Mouse (Mus musculus) frontal cortex, postnatal 14 days (tissue): ENCODE data around the gene Slc44a5.
"Not testable (repeated sequence)": the region's sequence is repeated elsewhere in the genome, so short reads cannot be mapped to it uniquely, and the experiment has no call there.

ENCODE experiments used
- DNase-seq, 2 experiments: peaks; one replicate each; pipeline ENCODE4 v3.0.0; 2022; ENCODE audit warnings: low spot score in 2 of 2

Gene Slc44a5

GRCm38 (mm10) chr3:154093745-154094322 lies 120.6 kb downstream of the Slc44a5 start:
- DNase-seq: no peak

- no peak for DNase-seq
Observed at GRCm38 (mm10) chr3:154101671-154102070, 128.4 kb downstream of the Slc44a5 start.

DNA sequence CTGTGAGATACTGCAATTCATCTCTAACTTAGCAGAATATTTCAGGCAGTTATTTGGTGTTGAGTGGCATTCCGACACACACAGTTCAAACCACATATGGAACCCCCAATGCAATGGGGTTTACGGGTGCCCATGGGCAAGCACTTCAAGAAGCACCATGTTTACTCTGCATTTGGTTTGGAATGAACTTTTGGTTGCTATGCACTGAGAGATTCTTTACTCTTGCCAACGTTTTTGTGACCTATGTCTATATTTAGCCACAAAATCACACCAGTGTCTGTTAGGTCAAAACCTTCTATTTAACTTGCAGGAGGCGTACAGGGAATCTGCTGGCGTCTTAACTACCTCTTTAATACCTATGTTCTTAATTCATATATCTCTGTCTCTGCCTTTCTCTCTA lies 137.3 kb downstream of the Slc44a5 start:
- no peak for DNase-seq

DNA sequence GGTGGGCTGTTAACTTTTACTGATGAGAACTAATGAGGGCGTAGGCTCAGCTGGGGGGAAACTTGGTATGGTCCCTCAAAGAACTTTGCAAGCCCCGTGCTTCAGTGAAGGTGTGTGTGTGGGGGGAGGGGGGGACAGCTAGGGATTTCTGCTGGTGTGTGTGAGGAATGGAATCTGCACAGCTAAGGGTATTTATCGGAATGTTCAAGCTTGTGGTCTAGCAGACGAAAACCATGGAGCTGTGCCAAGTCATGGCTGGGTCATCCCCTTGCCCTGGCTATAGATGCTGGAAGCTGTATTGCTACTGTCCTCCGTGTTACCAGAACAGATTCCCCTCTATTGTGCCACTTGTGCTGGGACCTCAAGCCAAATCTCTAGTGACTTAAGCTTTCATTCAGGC lies 138.0 kb downstream of the Slc44a5 start:
- DNase-seq: no peak

GRCm38 (mm10) chr3:154114991-154115390 lies 141.8 kb downstream of the Slc44a5 start:
- no peak for DNase-seq

- DNase-seq: no peak
Observed at GRCm38 (mm10) chr3:154115478-154115877, 142.2 kb downstream of the Slc44a5 start.

- DNase-seq: no peak
Observed at GRCm38 (mm10) chr3:154116000-154116399, 142.8 kb downstream of the Slc44a5 start.

- DNase-seq: no peak
Observed at GRCm38 (mm10) chr3:154118992-154119603, 145.9 kb downstream of the Slc44a5 start.

- no peak for DNase-seq
Observed at GRCm38 (mm10) chr3:154122531-154122930, 149.3 kb downstream of the Slc44a5 start.

DNA sequence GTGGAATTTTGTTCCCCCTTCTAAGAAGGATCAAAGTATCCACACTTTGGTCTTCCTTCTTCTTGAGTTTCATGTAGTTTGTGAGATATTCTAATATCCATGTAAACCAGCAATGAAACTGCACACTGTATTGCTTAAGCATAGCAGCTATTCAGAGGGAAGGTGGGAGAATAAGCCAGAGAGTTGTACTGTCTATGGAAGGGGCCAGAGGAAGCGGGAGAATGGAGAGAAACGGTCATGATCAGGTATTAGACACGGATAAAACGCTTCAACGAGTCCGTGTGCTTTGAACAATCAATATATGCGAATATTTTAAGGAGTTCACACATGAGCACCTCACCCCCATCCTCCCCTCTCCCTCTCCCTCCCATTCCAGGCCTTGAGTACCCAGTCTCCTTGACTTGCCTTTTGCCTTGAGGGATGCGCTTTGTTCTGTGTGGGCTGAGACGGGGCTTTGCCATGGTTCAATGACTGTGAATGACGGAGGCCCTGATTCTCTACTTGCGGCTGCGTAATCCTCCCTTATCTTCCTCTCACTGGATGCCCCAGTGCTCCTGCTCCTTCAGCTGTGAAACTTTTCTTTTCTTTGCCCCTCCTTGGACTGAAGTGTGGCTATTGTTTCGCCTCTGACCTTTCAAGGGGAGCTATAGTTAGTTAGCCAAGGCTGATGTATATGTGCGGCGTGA lies 151.8 kb downstream of the Slc44a5 start:
- no peak for DNase-seq

GRCm38 (mm10) chr3:154125768-154126376 lies 152.6 kb downstream of the Slc44a5 start:
- DNase-seq: no peak

- no peak for DNase-seq
Observed at GRCm38 (mm10) chr3:154127246-154127645, 154.0 kb downstream of the Slc44a5 start.

DNA sequence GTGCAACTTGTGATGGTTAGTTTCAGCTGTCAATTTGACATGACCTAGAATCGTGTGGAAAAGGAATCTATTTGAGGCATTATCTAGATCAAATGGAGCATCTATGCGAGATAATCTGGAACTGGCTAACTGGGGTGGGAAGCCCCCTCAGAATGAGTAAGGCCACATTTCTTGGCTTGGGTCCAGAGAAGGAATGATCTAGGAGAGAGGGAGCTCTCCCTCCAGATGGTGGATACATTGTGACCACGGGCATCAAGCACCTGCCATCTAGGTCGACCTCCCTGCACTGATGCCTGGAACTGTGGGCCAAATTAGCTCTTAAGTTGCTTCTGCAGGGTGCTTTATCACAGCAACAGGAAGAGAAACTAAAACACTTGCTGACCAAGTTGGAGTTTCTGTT lies 155.8 kb downstream of the Slc44a5 start:
- DNase-seq: no peak

GRCm38 (mm10) chr3:154130431-154131114 lies 157.3 kb downstream of the Slc44a5 start:
- DNase-seq: no peak

- no peak for DNase-seq
Observed at GRCm38 (mm10) chr3:154133986-154134385, 160.8 kb downstream of the Slc44a5 start.

DNA sequence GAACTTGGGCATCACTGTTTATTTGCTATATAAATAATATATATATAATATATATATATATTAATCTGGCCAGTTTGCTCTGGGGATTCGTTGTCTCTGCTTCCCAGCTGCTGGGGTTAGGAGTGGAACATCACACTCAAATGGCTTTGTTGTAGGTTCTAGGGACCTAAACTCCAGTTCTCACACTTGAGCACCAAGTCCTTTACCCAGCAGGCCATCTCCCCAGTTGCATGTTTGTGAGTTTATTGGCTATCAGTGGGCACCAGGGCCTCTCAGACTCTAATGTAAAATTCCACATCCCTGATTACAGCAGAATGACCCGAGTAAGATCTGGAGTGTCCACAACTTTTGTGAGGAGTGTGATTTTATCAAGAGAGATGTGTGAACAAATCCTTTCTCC lies 161.5 kb downstream of the Slc44a5 start:
- DNase-seq: no peak

DNA sequence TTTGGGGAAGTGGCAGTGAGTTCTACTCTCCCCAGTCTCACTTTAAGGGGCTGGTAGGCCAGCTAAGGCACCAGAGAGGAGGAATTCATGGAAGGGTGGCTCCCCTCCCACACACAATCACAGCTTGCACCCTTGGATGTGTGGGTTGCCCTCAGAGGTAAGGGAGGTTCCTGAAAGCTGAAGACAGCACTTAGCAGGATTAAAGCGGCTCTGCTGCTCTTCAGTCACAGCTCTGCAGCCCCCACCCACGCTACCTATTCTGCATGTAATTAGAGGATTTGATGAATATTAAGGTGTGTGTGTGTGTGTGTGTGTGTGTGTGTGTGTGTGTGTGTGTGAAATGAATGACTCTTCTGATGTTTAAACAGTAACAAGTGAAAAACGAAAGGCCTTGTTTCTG lies 163.3 kb downstream of the Slc44a5 start:
- DNase-seq: peak in 1 of 2 experiments; percentile 17

DNA sequence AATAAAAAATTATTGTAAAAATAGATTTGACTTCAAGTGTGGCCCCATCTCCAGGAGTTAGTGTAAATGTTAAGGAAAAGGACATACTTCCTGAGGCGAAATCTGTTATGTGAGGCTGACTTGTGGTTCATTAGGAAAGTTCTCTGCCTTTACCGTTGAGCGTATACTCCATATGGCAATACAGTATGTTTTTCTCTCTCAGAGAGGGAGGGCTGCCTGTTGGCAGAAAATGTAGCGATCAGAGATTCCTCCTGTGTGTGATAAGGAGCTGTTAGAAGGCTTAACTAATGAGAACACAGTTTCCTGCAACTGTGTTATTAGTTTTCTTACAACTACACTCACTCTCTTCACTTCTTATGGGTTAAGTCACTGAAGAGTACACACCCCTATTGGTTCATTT lies 168.1 kb downstream of the Slc44a5 start:
- DNase-seq: no peak

DNA sequence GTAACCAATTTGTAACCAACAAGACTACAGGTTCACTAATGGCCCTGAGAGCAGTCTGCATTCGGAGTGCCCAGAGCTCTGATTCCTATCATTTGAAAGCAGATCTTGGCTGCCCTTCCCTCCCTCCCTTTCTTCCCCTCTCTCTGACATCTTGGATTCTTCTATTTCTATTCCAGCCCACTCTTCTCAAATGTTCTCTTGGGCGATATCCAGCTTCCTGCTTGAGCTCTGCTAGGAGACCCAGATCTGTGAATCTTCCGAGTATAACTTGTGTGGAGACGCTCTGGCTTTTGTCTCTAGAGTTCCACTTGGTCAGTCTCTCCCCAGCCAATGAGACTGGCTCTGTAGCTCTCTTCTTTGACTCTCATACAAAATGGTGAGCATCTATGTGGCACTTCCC lies 169.4 kb downstream of the Slc44a5 start:
- no peak for DNase-seq

- DNase-seq: no peak
Observed at GRCm38 (mm10) chr3:154145750-154146149, 172.5 kb downstream of the Slc44a5 start.

GRCm38 (mm10) chr3:154149778-154150177 lies 176.5 kb downstream of the Slc44a5 start:
- no peak for DNase-seq

DNA sequence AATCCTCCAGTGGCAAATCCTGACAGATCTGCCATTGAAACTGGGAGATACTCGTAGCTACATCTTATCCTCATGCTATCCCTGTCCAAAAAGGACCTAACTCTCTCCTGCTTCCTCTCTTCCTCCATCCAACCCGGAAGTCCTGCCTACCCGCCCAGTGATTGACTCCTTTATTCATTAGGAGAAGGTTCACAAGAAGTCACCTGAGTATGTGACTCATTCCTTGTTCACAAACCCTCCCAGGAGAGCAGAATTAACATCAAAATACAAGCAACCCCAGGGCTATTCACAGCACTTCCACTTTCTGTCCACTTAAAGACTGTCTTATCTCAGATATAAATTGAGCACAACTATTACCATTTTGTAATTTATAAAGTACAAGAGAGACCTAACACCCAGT lies 180.3 kb downstream of the Slc44a5 start:
- DNase-seq: not testable (repeated sequence)
